Mouse (Mus musculus) frontal cortex, postnatal 25 days (tissue): ENCODE data around the gene Hoxa9.

Source experiments
- DNase-seq, 2 experiments: peaks; one replicate each; pipeline ENCODE4 v3.0.0; 2022; ENCODE audit warnings: low spot score in 2 of 2

Gene Hoxa9

DNA sequence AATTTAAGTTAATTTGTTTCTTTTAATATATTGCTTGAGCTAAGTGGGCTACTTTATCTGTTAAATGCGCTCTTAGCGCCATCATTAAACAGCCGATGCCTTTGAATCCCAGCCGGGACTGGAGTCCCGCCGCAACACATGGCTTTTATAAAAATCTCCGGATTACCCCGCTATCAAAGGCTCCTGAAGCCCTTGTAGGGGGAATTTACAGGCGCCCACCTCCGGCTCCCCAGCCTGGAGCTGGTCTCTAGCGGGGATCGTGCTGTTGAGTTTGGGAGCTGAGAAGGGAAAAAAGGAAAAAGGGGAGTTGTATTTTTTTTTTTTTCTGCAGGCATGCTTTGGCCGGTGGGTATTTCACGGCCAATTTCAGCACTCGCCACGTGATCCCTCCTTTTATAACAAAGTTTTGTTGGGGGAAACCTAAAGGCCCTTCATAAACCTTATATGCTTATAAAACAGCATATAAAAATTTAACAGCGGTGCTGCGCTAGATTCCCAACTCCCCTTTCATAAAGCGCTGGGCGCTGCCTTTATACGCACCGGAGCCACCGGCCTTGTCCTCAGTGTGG is 13.7 kb upstream of the Hoxa9 start:
- no peak for DNase-seq

DNA sequence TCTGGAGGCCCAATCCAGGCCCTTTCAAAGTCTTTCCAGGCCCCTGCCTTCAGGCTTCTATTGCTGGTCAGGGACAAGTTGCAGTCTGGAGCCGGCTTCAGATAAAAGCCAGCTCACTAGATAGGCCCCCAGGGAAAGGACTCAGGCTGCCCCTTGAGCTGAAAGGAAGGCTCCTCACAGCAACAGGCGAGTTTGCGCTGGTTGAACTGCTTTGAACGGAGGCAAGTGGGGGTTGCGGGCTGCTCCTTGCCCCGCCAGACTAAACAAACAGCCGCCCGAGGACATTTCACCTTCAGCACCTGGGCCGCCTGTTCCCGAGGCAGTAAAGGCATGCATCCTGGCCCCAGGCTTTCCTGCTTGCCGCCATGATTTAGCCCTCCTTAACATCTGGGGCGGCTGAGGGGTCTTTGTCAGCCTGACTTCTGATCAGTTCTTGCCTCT is 12.8 kb upstream of the Hoxa9 start:
- DNase-seq: no peak

DNA sequence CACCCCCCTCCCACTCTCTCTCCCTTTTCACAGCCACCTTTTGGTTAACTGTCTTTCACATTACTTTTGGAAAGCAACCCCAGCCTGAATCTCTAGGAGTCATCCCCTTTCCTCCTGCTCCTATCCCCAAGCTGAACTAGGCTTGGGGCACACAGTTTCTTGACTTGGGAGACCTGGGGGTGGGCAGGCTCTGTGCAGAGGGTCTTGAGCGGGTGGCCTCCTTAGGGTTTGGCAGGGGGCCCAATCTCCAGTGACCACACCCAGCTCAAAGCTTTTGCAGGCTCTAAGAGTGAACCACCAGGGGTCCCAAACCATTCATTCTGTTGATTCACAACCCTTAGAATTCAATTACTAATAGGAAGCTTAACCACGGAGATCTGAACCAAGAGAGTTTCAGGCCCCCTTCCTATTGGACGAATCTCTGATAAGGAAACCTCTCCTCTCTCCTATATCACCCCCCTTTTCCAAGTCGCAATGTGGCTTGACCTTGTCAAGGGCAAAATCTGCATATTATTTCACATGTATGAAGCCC is 12.0 kb upstream of the Hoxa9 start:
- DNase-seq: no peak

DNA sequence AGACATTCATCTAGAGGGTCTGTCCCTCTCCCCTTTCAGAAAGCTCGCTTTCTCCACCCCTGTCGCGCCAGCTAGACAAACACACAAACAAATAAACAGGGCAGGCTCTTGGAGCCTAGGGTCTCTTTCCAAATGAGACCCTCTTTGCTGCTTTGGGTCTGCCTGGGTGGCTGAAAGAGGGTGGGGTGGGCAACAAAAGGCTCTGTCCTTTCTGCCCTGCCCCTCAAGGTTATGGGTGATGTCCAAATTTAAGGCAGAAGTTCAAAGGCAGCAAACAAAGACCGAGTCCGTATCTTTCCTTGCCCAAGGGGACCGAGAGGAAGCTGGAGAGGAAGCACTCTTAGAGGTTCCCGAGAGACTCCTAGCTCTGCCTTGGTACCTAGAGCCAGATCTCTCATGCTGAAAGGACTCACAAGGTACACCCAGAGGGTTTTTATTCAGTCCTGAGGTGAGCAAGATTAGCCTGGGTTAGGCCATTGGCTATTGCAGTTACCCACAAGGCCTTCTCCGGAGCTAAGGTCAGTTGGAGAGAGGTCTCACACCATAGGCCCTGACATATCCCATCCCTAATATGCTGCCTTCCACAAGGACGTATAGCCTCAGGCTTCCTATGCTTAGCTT is 10.2 kb upstream of the Hoxa9 start:
- DNase-seq: no peak

DNA sequence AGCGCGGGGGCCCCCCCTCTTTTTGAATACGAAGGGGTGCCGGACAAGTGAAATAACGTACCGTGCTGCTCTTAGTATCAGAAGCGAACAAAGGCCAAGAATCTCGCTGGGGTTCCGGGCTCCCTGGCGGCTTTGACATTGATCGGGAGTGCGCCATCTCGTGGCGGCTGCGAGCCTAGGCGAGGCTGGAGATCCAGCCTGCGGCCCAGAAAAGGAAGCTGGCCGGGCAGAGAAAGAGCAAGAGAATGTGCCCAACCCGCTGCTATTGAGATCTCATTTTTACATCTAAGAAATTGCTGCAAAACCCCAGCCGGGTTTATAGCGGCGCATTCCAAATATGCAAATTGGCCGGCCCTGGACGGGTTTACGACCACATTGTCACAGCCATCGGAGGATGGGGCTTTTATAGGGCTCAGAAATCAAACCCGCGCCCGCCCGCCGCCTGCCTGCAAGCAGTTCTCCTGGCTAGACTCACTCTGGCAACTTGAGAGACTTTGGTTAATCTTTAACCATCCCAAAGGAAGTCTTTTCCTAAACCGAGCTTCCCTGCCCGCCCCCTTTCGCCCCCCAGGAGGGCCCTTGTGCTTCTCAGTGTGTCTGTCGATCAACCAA is 9.6 kb upstream of the Hoxa9 start, which contains the start of gene Hoxa10:
TSS of gene Hoxa10 (minus strand) at position 466 of the 612 bp plus-strand sequence.
- DNase-seq: no peak

DNA sequence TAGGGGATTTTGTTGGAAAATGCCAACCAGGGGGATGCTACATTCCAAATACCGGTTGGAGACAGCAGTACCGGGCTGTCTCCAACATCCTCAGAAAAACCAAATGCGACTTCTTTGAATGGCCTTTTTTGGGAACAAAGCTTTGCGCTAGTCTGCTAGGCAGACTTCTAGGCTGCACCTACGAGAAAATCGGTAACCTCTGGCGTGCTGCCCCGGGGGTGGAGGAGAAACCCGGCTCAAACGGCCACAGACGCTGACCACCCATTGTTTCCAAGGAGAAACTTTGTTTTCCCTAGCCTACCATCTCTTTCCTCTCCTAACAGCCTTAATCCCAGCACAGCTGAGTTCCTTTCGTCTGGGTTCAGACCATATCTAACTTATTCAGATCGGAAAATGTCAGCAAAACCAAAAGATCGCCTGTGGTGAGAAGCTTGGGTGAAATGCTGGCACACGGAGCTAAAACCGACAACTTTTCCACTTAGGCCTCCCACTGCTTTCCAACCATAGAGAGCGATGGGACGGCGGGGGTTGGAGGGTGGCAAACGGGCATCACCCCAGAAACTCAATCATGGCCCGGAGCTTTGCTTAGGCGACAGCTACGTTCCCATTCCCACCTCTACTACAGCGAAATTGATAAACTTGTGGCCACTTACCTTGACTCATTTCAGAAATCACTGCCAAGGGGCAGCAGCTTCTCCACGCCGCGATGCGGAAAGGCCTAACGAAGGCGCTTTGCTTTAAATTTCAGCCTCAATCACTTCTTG is 8.9 kb upstream of the Hoxa9 start:
- no peak for DNase-seq

DNA sequence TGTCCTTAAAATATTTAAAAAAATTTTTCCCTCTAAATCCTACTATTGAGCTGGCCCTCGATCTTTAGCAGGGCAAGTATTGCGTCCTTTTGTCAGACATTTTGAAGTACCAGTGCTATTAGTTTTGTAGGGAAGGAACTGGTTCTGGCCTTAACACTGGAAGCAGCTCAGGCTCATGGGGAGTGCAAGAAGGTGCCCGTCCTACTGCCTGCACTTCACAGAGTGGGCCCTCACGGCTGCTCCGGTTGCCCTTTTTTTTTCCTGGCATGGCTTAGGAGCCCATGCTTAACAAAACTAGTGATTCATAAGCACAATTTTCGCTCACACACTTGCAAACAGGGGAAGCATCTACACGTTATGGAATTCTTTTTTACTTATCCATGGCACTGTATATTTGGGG is 8.1 kb upstream of the Hoxa9 start:
- DNase-seq: no peak

DNA sequence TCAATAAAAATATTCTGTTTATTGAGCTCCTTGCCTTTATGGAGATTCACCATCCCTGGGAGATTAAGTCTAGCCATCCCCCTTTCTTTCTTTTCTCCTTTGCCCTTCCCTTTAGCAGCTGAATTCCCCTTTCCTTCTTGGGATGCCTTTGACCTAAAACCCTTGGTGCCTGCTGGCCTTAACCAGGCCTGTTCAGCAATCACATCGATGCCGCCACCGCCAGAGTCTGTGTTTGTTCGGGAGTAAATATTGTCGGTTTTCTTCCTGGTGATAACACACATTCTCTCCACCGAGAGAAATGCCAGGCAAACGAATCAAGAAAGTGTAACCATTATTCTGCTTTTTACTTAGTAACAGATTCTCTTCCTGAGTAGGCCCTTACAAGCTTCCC is 7.3 kb upstream of the Hoxa9 start:
- no peak for DNase-seq

DNA sequence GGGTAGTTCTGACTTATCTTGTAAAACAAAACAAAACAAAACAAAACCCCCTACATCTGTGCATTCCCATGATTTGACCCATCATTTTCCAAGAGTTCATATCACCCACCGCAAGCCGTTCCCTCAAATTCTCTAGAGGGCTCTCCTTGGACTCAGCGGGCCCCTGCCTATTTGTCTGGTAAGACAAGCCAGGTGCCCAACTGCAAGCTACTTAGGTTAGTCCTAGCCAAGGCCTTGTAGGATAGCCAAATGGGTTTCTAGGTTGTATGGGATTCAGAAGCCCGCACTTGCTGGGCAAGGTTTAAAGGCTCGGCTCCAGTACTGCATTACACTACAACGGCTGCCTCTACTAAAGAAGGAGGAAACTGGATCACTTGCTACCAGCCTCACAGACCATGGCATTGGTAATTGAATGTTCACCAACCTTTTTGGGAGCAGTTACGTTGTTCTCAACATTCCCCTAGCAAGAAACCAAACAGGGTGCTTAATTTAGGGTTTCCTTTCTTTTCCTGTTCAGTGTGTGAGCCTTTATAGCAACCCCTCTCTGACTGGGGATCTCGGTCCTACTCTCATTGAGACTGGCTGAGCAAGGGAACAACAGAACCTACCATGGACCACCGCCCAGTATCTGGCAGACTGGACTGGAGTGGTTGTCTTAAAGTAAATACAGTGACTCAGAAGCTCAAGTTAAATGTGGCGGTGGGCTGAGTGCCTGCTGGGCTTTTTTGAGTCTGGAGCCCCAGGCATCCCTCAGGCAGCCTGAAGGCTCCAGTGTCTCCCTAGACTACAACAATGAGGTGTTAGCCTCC is 6.7 kb upstream of the Hoxa9 start:
- no peak for DNase-seq

DNA sequence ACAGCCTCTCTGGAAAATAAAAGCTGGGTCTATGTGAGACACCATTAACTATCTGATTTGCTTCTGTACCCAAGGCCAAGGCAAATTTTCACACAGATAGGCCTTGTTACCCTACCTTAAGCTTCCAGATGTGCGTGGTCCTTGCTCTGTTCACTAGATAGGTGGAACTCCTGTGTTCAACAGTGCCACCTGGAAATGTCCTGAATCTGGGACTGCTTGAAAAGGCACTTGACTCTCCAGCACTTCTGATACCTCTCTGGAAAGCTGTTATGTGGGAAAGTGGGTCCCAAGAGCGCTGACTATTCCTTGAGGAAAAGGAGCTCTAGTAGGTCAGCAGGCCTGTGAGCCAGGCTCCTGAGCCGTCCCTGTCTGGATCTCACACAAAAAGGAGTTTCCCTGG is 5.9 kb upstream of the Hoxa9 start:
- no peak for DNase-seq

DNA sequence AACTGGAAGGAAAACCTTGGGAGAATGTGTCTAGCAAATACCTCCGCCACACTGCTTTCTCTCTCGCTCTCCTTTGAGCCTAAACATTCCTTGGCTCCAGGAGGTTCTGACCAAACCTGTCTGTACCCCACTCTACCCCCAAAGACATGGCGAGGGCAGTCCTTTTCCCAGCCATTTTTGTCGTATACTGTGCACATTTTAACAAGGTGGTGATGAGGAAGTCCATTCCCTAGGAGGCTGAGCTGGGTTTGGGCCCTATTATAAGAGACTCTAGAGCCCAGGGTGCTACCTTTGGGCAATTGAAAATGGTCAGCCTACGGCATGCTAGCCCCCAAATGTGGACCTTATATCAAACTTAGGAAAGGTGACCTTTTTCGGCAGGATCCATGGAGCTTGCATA is 5.0 kb upstream of the Hoxa9 start:
- DNase-seq: no peak

DNA sequence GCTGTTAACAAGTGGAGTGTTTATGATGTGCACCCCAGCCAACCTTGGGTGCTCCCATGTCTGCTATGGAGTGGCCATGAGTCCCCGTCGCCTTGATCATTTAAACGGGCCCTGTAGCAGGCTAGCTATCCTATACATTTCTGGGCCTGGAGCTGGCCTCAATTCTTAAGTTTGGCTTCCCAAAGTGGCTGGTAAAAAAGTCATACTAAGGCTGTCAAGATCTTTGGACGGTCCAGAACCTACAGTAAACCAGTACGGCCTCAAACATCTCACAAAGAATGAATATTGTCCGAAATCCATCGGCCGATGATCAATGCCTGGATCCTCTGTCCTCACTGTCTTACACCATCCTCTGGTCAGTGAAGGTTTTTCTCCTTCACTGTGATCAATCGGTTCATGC is 4.4 kb upstream of the Hoxa9 start:
- no peak for DNase-seq

DNA sequence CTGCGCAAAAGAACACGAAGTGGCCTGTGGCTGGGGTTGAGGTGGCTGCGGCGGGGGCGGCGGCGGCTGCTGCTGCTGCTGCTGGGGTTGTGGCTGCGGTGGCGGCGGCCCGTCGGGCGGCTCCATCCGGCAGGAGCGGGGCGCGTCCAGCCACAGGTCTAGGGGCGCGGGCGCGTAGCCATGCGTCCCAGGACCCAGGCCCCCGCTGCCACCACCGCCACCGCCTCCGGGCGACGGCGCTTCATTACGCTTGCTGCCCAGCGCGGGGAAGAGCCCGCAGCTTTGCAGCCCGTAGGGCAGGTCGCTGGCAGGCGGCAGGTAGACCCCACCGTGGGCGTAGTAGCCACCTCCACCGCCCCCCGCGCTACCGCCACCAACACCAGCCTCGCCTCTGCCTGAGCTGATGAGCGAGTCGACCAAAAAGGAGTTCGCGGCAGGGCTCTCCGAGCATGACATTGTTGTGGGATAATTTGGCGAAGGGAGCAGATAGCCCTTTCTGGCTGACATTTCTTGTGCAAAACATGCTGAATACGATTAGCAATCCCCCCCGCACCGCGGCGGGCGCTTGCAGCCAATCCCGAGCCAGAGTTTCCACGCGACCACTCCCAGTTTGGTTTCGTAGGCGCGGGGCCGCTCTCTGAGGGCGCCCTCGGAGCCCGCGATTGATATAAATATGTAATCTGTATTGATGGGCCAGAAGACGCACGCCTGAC is 3.7 kb upstream of the Hoxa9 start:
- no peak for DNase-seq

DNA sequence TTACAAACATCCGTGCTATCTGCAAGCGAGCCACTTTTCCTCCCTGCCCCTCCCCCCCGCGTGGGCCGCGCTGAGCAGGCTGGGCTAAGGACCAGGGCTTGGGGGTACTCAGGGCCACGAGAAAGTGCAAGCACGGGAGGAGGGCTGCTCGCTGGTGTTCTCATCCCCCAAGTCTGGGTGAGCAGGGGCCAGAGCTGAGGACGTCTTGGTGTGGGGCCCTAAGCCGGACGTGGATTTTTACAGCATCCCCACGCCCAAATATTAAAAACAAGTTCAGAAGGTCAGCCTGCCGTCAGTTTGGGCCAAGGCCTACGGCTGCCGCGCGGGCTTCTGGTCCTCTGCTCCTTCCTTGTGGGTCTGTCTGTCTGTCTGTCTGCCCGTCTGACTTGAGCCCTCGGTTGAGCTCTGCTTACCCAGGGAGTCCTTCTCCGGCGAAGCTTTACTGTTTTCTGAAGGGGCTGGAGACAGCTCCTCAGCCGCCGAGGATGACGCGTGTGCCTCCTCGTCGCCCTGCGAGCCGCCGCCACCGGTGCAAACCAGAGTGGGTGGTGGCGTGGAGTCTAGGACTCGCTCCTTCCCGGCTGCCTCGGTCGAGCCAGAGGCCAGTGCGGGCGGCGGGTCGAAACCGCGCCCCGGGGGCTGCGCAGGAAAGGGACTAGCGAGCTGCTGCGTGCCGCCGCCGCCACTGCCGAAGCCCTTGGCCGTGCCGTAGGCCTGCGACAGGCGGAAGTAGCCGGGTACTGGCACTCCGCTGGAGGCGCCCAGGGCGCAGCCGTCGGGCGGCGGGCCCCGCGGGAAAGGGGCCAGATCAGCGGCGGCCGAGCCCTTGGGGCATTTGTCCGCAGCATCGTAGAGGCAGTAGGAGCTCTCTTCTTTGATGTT is 2.9 kb upstream of the Hoxa9 start:
- no peak for DNase-seq

DNA sequence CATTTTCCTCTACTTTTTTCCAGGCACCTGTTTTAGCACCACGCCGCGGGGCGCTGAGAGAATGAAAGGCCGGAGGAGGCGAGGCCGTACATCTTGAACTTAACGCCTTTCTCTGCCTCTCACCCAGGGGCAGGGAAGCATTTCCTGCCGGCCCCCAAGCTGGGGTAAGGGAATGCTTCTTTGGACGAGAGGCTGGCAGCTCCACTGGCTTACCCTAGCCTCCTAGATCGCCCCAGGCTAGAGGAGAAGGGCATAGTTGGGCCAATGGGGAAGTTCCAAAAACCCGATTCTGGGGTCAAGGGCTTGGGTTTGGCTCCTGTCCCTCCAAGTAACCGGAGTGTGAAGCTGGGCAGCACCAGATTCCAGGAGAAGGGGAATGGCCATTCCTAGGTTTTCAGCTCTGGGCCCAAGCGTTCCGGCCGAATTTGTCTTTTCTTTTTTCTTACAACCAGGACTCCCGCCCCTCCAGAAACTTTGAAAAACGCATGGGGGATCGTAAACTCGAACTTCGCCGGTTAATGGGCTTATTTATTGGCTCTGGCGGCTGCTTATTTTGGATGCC is 2.2 kb upstream of the Hoxa9 start:
- no peak for DNase-seq

DNA sequence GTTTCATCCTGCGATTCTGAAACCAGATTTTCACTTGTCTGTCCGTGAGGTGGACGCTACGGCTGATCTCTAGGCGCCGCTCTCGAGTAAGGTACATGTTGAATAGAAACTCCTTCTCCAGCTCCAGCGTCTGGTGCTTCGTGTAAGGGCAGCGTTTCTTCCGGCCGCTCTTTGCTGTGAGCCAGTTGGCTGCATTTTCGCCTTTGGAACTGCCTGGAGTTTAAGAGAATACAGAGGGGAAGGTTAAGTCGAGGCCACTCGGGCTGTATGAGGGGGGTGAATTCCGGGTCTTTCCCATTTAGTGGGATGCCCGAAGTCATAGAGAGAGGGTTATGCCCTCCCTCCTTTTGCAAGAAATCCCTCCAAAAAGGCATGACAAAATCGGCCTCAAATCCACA is 1.7 kb upstream of the Hoxa9 start:
- no peak for DNase-seq

DNA sequence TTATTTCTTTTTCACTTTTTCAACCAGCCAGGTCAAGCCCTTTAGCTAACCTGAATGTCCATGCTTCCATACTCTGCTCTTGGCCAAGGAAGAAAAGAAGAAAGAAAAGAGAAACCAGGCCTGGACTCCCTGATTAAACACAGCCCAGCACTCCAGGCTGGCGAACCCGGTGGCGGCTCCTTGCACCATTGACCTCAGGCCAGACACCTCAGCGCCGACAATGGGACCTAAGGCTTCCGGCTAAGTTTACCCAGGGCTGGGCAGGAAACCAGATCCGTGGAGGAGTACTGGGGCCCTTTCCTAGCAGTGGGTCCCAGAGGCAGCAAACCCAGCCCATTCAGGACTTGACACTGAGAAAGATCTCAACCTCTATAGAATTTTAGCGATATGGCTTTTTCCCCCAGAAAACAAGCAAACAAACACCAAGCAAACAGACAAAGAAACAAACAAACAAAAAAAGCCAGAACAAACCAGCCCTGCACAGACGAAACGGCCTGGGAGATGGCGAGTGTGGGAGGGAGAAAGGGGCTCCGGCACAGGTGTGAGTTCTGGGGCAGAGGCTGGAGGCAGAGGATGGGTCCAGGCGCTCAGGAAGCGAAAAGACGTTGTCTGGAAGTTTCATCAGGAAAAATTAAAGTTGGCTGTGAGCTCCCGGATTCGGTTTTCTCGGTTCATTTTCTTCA is 1.1 kb upstream of the Hoxa9 start:
- DNase-seq: no peak

DNA sequence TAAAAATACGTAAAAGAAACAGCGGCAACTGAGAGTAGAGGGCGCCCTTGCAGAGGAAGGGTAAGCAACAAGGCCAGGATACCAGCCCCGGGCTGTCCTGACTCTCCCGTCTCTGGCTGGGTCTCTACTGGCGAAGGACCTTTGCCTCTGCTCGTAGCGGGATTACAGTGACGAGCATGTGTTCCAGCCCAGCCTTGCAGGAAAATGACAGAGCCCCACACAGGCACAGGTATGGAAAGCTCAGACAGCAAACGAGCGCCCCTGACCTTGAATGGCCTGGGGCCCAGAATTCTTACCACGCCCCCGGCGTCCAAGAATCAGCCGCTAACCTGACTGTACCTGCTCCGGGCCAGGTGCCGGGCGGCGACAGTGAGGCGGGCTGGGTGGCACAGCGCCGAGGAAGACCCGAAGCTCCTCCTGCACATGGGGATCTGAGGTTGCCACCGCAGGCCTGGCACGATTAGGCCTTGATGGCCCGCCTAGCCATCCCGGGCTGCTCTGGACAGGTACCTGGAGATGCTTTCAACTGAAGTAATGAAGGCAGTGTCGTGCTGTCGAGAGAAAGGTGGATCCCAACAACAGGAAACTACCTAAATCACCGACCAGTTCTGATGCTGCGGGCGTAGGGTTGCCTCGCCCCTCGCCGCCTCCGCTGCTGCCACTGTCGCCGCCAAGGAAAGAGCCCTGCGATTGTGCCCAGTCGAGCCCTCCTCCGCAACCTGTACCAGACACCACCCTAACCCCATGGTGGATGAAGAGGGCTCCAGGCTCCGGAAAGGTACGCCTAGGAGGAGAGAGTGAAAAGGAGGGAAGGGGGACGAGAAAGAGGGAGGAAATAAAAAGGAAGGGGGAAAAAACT is 1.1 kb downstream of the Hoxa9 start:
- no peak for DNase-seq
